Mouse (Mus musculus) c-Kit-positive CD71-positive TER-119-positive erythroid progenitor cells, embryonic 14.5 days (primary cell): Measurements from ENCODE around the gene Slc38a3.

Experiments used
- DNase-seq: peaks from one replicate; pipeline ENCODE4 v3.0.0-alpha.2; 2013; ENCODE audit warnings: low spot score

Slc38a3 gene

DNA sequence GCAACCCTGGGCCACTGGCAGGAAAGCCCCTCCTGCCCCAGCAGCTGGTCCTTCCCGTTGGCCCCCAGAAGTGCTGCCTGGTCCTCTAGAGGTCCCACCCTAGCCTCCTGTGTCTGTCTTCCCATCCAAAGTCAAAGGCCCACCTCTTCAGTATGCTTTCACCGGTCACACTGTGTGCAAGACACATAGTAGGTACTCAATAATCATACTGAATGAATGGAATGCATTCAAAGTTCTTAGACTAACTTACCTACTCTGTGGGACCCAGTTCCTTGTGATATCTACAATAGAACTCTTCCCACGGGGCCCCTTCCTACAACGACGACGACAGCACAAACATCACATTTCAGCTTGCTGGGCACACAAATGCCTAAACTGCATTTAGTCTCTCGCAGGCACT lies 4.0 kb downstream of the Slc38a3 start:
- no peak for DNase-seq

DNA sequence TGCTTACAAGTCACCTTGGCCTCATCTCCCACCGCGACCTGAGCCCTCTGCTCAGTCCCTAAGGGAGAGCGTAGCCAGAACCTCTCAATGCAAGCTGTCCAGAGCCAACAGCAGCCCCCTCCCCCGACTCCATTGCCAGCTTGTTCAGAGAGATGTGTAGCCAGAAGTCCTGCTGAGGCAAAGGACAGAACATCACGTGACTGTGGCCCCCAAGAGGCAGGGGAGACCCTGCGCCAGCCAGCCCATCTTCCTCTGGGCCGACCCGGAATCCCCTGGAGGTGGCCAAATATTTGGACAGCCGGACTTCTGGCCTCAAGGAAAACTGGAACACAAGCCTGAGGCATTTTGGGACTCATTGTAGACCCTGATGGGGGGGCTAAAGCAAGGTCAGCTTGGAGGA lies 5.8 kb downstream of the Slc38a3 start:
- no peak for DNase-seq

GRCm38 (mm10) chr9:107662342-107662741 lies 7.0 kb downstream of the Slc38a3 start:
- DNase-seq: no peak

DNA sequence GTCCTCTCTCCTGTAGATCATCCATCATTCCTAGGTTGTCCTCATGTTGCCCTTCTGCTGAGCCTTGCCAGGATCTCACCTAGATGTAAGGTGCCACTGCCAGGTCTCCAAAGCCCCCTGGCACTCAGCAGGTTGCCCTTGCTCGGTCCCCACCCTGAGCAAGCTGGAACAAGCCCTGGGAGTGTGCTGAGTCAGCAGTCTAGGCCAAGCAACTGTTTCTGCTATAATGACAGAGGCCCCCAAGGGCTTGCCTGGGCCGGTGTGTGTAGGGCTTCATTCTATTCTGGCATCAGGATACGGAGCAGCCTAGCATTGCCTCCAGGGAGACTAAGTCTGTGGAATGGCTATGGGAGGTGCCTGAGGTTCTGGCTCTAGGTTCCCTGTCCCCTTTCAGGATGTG lies 8.6 kb downstream of the Slc38a3 start:
- no peak for DNase-seq

DNA sequence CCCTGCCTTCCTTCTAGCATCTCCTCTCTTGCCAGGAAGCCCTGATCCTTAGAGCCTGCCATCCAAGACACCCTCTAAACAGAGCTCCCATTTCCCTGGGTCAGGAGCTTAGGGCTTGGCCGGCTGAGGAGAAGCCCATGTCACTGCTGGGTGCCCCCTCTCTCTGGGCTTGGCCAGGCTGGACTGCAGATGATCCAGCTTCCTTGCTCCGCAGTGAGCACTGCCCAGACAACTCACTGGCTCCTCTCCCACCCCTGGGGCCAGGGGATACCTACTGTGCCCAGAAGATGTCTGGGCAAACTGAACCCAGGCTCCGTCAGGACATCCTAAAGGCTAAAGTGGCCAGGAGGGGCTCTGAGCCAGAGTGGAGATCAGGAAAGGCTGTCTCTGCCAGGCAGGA lies 9.4 kb downstream of the Slc38a3 start:
- no peak for DNase-seq

DNA sequence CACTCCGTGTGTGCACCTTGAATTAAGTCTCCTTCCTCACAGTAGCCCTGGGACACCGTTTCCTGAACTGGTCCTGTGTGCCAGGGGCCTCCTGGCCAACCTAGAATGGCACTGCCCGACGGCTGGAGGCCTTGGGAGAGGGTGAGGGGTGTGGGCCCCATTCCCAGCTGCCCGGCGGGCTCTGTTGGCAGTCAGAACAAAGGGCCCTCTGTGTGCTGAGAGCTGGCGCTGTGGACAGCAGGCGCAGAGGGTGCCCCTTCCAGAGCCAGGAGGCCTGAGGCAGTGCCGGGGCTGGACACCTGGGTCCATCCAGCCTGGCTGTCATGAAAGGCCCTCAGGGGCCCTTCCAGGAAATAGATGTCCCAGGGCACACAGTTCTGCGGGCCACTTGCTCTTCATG lies 9.8 kb downstream of the Slc38a3 start:
- no peak for DNase-seq

DNA sequence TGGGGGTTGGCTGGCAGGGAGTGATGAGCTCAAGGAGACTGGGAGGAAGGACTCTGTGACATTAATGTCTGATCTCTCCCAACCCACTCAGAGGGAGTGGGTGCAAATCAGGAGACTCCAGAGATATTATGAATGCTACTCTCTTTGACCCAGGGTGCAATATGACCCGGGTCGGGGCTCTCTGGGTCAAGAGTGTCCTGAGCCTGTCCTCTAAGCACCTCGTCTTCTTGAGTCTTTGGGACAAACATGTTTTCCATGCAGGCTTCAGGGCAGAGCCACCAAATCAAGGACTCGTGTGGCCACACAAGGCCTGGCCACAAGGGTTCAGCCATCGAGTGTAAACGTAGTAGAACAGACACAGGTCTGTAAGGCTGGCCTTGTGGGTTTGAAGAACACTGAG lies 11.2 kb downstream of the Slc38a3 start:
- DNase-seq: no peak

DNA sequence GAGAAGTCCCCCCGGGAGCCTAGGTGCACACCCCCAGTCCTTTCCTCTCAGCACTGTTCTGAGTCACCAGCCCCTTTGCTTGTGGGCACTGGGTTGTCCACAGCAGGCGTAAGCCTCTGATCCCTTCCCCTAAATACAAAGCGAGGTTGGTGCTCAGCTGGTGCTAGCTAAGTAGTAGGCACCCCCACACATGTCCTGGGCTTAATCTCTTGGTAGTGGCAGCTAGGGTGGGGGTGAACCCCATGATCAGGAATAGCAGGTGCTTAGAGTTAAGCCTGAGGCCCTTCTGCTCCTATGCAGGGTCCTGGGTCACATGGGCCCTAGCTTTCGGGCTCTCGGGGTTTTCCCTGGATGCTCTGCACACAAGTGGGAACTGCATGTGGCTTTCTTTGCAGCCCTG lies 12.2 kb downstream of the Slc38a3 start:
- no peak for DNase-seq

DNA sequence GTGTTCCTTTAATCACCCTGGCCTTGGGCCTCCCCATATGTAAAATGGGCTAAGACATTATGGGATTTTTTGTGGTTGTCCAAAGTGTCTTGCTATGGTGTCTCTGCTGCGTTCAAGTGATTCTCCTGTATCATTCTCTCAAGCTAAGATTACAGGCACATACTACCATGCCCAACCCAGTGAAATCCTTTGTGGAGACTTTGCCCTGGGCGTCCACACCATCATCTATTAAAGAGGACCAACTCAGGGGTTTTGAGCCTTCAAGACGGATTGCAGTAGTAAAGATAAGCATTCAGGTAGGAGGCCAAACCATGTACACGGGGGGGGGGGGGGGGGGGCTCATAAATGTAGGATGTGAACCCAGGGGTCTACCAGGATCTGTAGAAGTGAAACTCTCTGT lies 14.7 kb downstream of the Slc38a3 start:
- DNase-seq: no peak

- DNase-seq: no peak
Measured at GRCm38 (mm10) chr9:107653474-107653873, 15.9 kb downstream of the Slc38a3 start.

DNA sequence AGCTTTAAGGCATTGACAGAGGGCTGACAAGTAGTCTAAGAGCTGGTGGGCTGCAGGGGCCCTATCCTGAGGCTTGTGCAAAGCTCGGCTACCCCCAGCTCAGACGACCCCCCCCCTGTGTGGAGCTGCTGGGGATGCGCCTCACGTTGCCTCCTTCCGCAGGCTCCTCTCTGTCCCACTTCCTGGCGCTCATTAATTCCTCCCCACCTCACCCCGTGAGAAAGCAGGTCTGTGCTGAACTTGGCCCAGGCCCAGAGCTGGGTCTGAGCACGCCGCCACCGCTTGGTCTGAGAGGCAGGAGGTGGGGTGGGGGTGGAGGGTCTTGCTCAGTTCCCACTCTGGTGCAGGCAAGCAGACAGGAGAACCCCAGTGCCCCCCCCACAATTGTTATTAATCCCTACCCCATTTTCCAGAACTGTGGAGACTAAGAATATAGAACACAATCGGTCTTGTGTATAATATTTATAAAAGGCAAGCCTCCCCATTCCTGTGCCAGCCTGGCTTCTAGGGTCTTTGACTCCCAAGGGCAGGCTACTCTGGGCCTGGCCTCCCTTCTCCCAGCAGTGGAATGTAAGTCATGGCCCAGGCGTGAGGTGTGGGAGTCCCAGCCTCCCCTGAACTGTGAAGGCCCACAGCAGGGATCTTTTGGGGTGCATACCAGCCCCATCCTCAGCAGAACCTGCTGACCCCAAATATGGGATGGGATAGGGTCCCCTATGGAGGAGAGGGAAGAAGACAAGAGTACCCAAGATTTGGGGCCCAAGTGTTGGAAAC lies 18.4 kb downstream of the Slc38a3 start:
- no peak for DNase-seq

DNA sequence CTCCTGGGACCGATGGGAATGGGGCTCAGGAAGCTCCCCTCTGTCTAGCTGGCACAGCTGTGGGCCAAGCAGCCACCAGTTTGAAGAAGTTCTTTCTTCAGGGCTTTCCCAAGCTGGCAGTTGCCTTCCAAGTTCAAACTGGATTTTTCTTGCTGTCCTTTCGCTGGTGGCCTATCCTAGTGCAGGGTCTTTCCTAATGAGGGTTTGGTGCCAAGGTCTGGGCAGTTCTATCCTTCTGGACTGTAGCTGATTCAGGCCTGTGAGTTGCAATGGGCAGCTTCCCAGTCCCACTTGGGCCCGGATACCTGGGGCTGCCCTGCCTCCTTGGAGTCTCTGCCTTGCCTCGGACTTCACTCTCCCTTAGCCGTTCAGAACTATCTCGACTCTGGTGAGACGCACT lies 19.1 kb downstream of the Slc38a3 start:
- DNase-seq: no peak

DNA sequence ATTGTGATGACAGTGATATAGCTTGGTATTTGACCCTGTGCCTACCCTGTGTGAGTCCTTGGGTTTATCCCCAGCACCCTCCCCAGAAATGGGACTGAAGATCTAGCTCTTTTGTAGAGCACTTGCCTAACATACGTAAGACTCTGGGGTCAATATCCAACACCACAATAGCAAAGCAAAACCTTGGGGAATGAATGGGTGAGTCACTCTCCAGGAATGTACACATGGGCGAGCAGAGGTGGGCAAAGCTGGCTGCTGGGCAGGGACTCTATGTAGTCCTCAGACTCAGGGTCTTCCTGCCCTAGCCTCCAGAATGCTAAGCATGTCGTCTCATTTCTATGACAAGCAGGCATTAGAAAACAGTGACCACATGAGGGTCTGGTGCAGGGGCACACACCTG lies 20.6 kb downstream of the Slc38a3 start:
- no peak for DNase-seq

- DNase-seq: no peak
Measured at GRCm38 (mm10) chr9:107646975-107647374, 22.4 kb downstream of the Slc38a3 start.

GRCm38 (mm10) chr9:107645577-107645976 lies 23.8 kb downstream of the Slc38a3 start:
- DNase-seq: peak; percentile 83

GRCm38 (mm10) chr9:107645153-107645510 lies 24.2 kb downstream of the Slc38a3 start:
- no peak for DNase-seq

GRCm38 (mm10) chr9:107644495-107645152 lies 24.7 kb downstream of the Slc38a3 start:
- DNase-seq: peak; percentile 90

GRCm38 (mm10) chr9:107643544-107644214 lies 25.7 kb downstream of the Slc38a3 start:
- no peak for DNase-seq

GRCm38 (mm10) chr9:107641666-107642065 lies 27.7 kb downstream of the Slc38a3 start:
- no peak for DNase-seq

DNA sequence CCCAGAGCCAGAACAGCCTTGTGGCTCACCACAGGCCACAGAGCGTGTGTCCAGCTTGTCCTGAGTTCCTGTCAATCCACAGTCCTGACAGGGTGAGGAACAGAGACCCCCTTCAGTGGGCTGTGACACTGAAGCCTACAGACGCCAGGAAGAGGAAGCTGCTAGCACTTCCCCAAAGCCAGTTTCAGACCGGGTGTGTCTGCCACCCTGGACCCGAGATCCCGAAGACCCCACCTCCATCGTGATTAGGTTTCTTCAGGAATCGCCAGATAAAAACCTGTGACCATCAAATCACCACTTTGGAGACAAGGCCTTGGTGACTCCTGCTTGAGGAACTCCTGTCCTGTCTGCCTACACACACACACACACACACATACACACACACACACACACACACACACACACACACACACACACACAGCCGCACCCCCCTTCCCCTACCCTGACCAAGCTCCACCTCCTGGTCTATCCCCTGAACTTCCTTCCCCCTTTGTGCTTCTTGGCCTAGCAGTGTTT lies 29.0 kb downstream of the Slc38a3 start:
- no peak for DNase-seq

- no peak for DNase-seq
Measured at GRCm38 (mm10) chr9:107637070-107637469, 32.3 kb downstream of the Slc38a3 start.

DNA sequence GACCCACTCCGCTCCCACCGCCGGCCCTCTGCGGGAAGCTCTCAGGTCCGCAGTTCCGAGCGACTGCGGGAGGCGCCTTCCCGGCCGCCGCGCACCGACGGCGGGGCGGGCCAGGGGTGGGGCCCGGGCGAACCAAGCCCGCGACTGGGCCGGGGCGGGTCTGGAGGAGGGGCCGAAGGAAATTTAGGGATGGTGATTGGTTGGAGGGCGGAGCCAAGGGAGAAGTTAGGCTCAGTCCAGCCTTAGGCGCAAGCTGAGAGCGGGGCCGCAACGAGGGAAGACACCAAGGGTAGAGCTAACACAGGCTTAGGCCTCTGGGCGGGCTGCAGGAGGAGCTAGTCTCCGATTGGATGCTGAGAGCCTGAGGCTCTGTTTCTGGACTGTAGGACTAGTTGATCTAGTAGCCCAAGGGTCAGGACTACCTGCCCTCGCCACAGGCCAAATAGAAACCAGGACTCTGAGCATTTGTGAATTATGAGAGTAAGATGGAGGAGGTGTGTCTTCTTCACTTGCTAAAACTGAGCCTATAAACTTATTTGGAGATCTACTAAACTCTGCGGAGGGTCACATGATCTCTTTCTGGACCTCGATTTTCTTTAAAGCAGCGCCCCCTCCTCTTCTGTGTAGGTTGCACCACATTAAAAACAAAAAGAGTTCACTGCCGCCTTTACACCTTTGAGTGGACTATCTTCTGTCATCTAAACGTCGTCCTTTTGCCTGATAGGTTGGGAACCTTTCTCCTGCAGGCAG lies 33.9 kb downstream of the Slc38a3 start, which contains the start of gene Gnai2:
Gnai2 (minus strand) TSS at position 89 of the 750 bp plus-strand sequence.
- DNase-seq: peak; percentile 97
